Mouse (Mus musculus) lung, postnatal 14 days (tissue): Measurements from ENCODE around the gene Arl16.
A peak's percentile ranks its signal among the peaks of the same experiment; 100 is the strongest.

Source experiments
- DNase-seq: peaks from one replicate; pipeline ENCODE4 v3.0.0; 2021

The Arl16 gene

GRCm38 (mm10) chr11:120445475-120445874 lies 21.9 kb downstream of the Arl16 start:
- no peak for DNase-seq

- DNase-seq, result no peak
Observed at GRCm38 (mm10) chr11:120444106-120444505, 23.3 kb downstream of the Arl16 start.

GRCm38 (mm10) chr11:120442765-120443280 lies 24.6 kb downstream of the Arl16 start:
- DNase-seq, result no peak

GRCm38 (mm10) chr11:120442344-120442743 lies 25.1 kb downstream of the Arl16 start, which contains the start of gene Tspan10:
TSS of gene Tspan10 (plus strand) at chr11:120442644.
- DNase-seq, result no peak

GRCm38 (mm10) chr11:120437857-120438385 lies 29.5 kb downstream of the Arl16 start:
- no peak for DNase-seq

GRCm38 (mm10) chr11:120437152-120437856 lies 30.1 kb downstream of the Arl16 start, which contains the start of gene Nploc4:
TSS of gene Nploc4 (minus strand) at chr11:120437708.
- DNase-seq, result peak; percentile 88

GRCm38 (mm10) chr11:120426727-120427126 lies 40.7 kb downstream of the Arl16 start:
- DNase-seq, result no peak

- DNase-seq, result peak; percentile 64
Observed at GRCm38 (mm10) chr11:120423569-120424295, 43.7 kb downstream of the Arl16 start.

- no peak for DNase-seq
Observed at GRCm38 (mm10) chr11:120422651-120423568, 44.5 kb downstream of the Arl16 start.

GRCm38 (mm10) chr11:120418592-120418991 lies 48.8 kb downstream of the Arl16 start:
- no peak for DNase-seq

GRCm38 (mm10) chr11:120417852-120418251 lies 49.6 kb downstream of the Arl16 start:
- no peak for DNase-seq
